Mouse (Mus musculus) C2C12 (cell line): ENCODE results near the gene Gm11985. TPM values are rescaled to one million over a fixed set of nuclear protein-coding genes. Genes with fewer than 3 reads are reported as not detected.
A peak's percentile ranks its signal among the peaks of the same experiment; 100 is the strongest.

Experiments
- H3K27me3 ChIP-seq: one replicate; pipeline ENCODE4 v1.6.1; 2011; ENCODE audit not compliant: control insufficient read depth, insufficient read depth, insufficient read length
- H3K36me3 ChIP-seq: one replicate; pipeline ENCODE4 v1.6.1; 2011; ENCODE audit not compliant: control insufficient read depth, insufficient read depth
- H3K4me3 ChIP-seq: one replicate; pipeline ENCODE4 v1.5.1; 2011; ENCODE audit warnings: mild to moderate bottlenecking, control low read depth; ENCODE audit not compliant: poor library complexity, insufficient read depth, severe bottlenecking
- H3K79me2 ChIP-seq: one replicate; pipeline ENCODE4 v1.6.1; 2011; ENCODE audit not compliant: control insufficient read depth, insufficient read depth
- H3K79me3 ChIP-seq: one replicate; pipeline ENCODE4 v1.6.1; 2011; ENCODE audit warnings: low read depth, control low read depth
- H3ac ChIP-seq: one replicate; pipeline ENCODE3; 2011; ENCODE audit warnings: low read depth; ENCODE audit not compliant: control insufficient read depth, insufficient read length
- CEBPB ChIP-seq: IDR thresholded peaks from one replicate; pipeline ENCODE4 v1.6.1; 2011; ENCODE audit warnings: low read depth, mild to moderate bottlenecking, control low read depth, moderate library complexity
- CTCF ChIP-seq: IDR thresholded peaks from one replicate; pipeline ENCODE4 v1.5.1; 2011; ENCODE audit not compliant: control insufficient read depth, insufficient read depth, insufficient read length
- FOSL1 ChIP-seq: IDR thresholded peaks from one replicate; pipeline ENCODE4 v1.8.0; 2011; ENCODE audit warnings: mild to moderate bottlenecking, low read length; ENCODE audit not compliant: poor library complexity, insufficient read depth, severe bottlenecking
- MAX ChIP-seq: IDR thresholded peaks from one replicate; pipeline ENCODE4 v1.6.1; 2011; ENCODE audit warnings: mild to moderate bottlenecking, control low read depth
- MYOD1 ChIP-seq: IDR thresholded peaks from one replicate; pipeline ENCODE4 v1.6.1; 2011; ENCODE audit warnings: low read depth; ENCODE audit not compliant: control insufficient read depth, insufficient read length
- MYOG ChIP-seq: IDR thresholded peaks from one replicate; pipeline ENCODE4 v1.6.1; 2011; ENCODE audit not compliant: control insufficient read depth, insufficient read length; ENCODE audit errors: extremely low read depth
- USF1 ChIP-seq: IDR thresholded peaks from one replicate; pipeline ENCODE4 v1.6.1; 2011; ENCODE audit warnings: low read depth, mild to moderate bottlenecking, control low read depth, moderate library complexity
- polyA plus RNA-seq: library from polyadenylated mRNA; unstranded; fragments of >200 nt; fragmentation: generic; extraction: Trizol; gene quantifications from one replicate; pipeline ENCODE4 v1.2.1, GENCODE M21; 2012; ENCODE audit warnings: missing spikeins

The Gm11985 gene
- polyA plus RNA-seq, 1 experiment, result not detected

- Histone ChIP-seq H3K27me3 (peaks cover 6% of the 10 kb centered on the region), H3K36me3 (no peaks in the 10 kb centered on the region), H3K4me3 (no peak overlapping the region)
These were observed 22.8 kb upstream of the Gm11985 start for GRCm38 (mm10) chr11:7211211-7211610.

GRCm38 (mm10) chr11:7210343-7210742, 22.0 kb upstream of the Gm11985 start:
- no peak overlapping the region for H3ac ChIP-seq

More at GRCm38 (mm10) chr11:7211211-7211610, 22.8 kb upstream of the Gm11985 start:
- Histone ChIP-seq H3K79me2 (no peaks in the 10 kb centered on the region), H3K79me3 (no peaks in the 10 kb centered on the region), H3ac (no peak overlapping the region)
- TF ChIP-seq CEBPB (no peak), MAX (no peak), FOSL1 (no peak), MYOG (no peak), MYOD1 (no peak), CTCF (no peak), USF1 (no peak)

GRCm38 (mm10) chr11:7203846-7204245, 15.5 kb upstream of the Gm11985 start:
- Histone ChIP-seq H3K36me3 (no peaks in the 10 kb centered on the region), H3K4me3 (no peak overlapping the region), H3K27me3 (no peaks in the 10 kb centered on the region), H3K79me2 (no peaks in the 10 kb centered on the region), H3K79me3 (no peaks in the 10 kb centered on the region), H3ac (no peak overlapping the region)
- TF ChIP-seq MYOG (no peak), CTCF (no peak), MAX (no peak), USF1 (no peak), MYOD1 (no peak), CEBPB (no peak)

More at GRCm38 (mm10) chr11:7210343-7210742, 22.0 kb upstream of the Gm11985 start:
- no peak overlapping the region for H3K4me3 ChIP-seq
- peaks cover 6% of the 10 kb centered on the region for H3K27me3 ChIP-seq
- TF ChIP-seq CTCF (peak; percentile 30), USF1 (no peak), MYOG (no peak), MYOD1 (no peak), CEBPB (no peak), FOSL1 (no peak), MAX (no peak)
- H3K79me2 ChIP-seq, result no peaks in the 10 kb centered on the region
- H3K79me3 ChIP-seq, result no peaks in the 10 kb centered on the region
- no peaks in the 10 kb centered on the region for H3K36me3 ChIP-seq

GRCm38 (mm10) chr11:7202206-7202605, 13.8 kb upstream of the Gm11985 start:
- H3ac ChIP-seq, result no peak overlapping the region
- no peaks in the 10 kb centered on the region for H3K27me3 ChIP-seq
- no peak overlapping the region for H3K4me3 ChIP-seq
- no peaks in the 10 kb centered on the region for H3K79me2 ChIP-seq
- H3K36me3 ChIP-seq, result no peaks in the 10 kb centered on the region
- TF ChIP-seq CTCF, result no peak
- no peak for TF ChIP-seq MYOD1
- no peak for TF ChIP-seq USF1
- no peak for TF ChIP-seq MAX
- TF ChIP-seq MYOG, result no peak
- no peak for TF ChIP-seq FOSL1
- no peak for TF ChIP-seq CEBPB
- H3K79me3 ChIP-seq, result no peaks in the 10 kb centered on the region

- Histone ChIP-seq H3K27me3 (no peaks in the 10 kb centered on the region), H3K4me3 (no peak overlapping the region), H3K79me3 (no peaks in the 10 kb centered on the region), H3K36me3 (no peaks in the 10 kb centered on the region), H3ac (no peak overlapping the region), H3K79me2 (no peaks in the 10 kb centered on the region)
- TF ChIP-seq MYOG, result no peak
- no peak for TF ChIP-seq MAX
- no peak for TF ChIP-seq USF1
- no peak for TF ChIP-seq FOSL1
- no peak for TF ChIP-seq MYOD1
- no peak for TF ChIP-seq CEBPB
- no peak for TF ChIP-seq CTCF
These were observed 12.0 kb upstream of the Gm11985 start for GRCm38 (mm10) chr11:7200393-7200783.

- Histone ChIP-seq H3K27me3 (no peaks in the 10 kb centered on the region), H3ac (no peak overlapping the region)
These were observed 11.5 kb upstream of the Gm11985 start for GRCm38 (mm10) chr11:7199736-7200392.

More at GRCm38 (mm10) chr11:7199736-7200392, 11.5 kb upstream of the Gm11985 start:
- TF ChIP-seq USF1 (no peak), FOSL1 (no peak), CEBPB (no peak), CTCF (no peak)
- no peaks in the 10 kb centered on the region for H3K79me3 ChIP-seq
- H3K36me3 ChIP-seq, result no peaks in the 10 kb centered on the region
- H3K4me3 ChIP-seq, result no peak overlapping the region
- no peaks in the 10 kb centered on the region for H3K79me2 ChIP-seq
